Mouse (Mus musculus) frontal cortex, adult 2 months (tissue): ENCODE measurements around the gene Col7a1. TPM values are rescaled to one million over a fixed set of nuclear protein-coding genes. Genes with fewer than 3 reads are reported as not detected.

ENCODE experiments used
- DNase-seq, 2 experiments: peaks; one replicate each; pipeline ENCODE4 v3.0.0; 2022; ENCODE audit warnings: low spot score in 1 of 2; ENCODE audit errors: extremely low spot score in 1 of 2
- polyA plus RNA-seq: library from polyadenylated mRNA; depleted of rRNA; stranded (reverse); fragments of >200 nt; gene quantifications from 2 replicates; pipeline ENCODE4 v1.2.3, GENCODE M21; 2012; rRNA removed

Gene Col7a1
- polyA plus RNA-seq, 1 experiment, result 12.1 TPM

DNA sequence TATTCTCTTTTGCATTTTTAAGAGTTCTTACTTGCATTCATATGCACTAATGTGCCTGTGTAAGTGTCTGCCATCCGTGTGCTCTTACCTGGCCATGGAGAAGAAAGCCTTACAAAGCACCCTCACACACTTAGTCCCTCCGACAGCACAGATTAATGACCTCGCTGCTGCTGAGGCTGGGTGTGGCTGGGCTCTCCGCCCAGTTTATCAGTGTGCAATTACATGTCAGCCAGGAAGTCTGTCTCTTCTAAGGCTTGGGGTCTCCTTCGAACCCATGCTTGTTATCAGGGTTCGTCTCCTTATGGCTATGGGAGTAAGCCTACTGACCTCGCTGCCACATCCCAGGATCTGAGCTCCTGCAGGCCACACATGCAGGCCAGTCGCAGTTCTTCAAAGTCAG, 62.0 kb downstream of the Col7a1 start:
- no peak for DNase-seq

DNA sequence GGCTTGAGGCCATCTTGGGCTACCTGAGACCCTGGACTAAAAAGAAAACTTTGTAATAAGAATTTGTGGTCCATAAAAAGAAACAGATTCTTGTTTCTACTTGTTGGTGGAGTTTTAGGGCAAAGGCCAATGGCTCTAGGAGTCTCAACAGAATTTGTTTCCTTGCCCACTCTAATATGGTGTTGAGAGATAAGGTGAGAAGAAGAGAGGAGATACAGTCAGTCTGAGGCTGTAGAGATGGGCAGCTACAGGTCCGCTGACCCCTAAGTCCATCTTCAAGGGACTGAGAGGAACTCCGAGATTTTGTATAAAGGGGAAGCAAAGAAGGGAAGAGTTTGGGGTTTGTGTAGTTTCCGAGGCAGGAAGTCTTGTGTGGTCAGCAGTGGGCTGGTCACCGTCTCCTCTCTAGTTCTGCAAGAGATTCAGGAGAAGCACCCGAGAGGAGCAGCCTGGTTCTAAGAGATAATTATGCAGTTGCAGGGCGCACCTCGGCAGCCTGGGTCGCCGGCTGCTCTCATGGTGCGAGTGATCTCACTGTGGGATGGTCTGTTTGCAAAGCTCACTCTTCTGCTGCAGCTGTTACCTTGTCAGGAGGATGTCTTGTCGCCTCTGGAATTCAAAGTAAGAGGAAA, 63.7 kb downstream of the Col7a1 start:
- no peak for DNase-seq

DNA sequence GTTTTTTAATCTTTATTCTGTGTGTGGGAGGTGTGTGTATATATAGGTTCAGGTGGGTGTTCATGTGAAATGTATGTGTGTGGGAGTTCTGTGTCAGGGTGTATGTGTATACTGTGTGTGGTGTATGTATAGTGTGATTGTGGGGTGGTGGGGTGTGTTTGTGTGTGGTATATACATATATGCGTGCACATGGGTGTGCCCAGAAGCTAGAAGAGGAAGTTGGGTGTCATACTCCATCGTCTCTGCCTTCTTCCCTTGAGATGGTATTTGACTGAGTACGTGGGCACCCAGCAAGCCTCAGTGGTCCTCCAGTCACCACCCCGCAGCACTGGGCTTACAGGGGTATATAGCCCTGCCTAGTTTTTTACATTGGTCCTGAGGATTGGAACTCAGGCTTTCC, 68.0 kb downstream of the Col7a1 start:
- no peak for DNase-seq

DNA sequence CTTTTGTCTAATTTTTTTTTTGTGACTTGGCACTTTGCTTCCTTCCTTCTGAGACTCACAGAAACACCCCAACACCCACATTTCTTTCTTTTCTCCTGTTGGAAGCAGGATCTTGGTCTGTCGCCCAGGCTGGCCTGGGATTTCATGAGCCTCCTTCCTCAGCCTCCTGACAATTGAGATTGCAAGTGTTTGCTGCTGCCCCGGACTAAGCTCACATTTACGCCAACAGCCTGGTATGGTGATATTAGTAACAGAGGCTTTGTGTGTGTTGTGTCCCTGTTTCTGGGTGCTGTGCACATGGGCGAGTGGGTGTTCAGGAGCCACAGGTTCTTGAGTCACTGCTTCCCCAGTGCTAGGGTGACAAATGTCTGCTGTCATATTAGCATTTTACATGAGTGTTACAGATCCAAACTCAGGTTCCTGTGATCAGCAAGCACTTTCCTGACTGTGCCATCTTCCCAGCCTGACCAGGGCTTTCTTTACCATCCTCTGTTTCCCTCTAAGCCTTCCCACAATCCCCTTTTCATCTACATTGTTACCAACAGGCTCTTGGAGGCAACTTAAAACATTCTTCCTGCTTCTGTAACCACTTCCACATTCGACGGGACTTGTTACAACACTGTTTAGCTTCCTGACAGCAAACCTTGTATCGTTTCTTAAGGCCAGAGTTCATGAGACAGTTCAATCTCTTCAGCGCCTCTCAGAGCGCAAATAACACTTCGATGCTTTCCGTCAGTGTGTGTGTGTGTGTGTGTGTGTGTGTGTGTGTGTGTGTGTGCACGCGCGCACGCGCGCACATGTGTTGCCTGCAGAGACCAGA, 69.7 kb downstream of the Col7a1 start:
- DNase-seq, result peak; percentile 59 to 76

DNA sequence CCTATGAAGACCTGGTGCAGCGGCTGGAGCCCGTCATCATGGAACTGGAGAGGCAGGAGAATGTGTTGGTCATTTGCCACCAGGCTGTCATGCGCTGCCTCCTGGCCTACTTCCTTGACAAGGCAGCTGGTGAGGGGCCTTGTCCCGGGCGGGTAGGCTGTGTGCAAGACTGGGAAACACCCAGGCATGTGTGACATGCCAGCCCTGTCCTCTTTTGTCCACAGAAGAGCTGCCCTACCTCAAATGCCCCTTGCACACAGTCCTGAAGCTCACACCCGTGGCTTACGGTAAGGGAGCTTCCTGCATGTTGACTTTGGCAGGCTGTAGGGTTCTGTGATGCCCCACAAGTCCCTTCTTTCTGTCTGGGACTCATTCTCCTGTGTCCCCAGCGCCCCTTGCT, 74.1 kb downstream of the Col7a1 start:
- DNase-seq, result no peak

DNA sequence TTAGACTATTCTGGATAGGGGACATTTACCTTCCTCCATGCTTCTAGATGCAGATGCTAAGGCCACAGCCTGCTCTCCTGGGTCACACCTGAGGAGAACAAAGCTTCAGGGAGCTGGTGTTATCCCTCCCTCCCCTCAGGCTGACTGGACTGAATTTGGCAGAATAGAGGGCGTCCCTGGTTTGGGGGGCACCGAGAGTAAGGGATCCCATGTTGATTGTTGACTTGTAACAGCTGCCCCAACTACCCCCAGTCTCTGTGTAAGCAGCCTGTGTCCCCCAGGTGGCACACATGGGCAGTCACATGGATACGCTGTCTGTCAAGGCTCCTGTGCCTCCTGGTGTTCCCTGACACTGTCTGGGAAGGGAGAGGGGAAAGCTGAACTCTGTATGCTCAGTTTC, 75.0 kb downstream of the Col7a1 start:
- no peak for DNase-seq

DNA sequence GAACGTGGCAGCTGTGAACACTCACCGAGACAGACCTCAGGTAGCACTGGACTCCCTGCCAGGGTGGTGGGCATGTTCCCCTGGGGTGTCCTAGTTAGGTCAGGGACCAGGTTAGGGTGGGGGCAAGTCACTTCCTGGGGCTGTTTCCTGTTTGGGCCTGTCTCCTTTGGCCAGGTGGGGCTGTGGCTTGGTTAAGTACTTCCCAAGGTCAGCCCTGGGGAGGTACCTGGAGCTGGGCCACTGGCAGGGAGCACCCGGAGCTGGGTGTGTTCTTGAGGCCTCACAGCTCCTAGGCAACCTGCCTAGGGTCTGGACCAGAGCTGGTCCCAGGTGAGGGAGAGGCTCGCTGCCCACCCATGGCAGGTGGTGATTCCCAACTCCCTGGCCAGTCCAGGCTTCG, 75.5 kb downstream of the Col7a1 start:
- no peak for DNase-seq

DNA sequence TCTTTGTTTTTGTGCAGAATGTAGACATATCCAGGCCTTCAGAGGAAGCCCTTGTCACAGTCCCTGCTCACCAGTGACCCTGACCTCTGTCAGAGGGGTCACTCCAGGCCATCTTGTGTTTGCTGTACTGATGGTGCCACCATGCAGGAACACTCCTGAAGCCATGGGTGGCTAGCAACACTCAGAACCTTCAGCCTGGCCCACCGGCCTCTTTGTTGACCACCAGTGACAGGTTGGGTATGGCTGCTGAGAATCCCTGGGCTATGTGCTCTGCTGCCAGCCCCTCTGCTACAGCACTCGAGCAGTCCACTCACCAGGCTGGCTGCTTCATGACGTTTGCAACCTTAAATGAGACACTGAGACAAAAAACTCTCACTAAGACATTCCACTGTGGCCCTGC, 76.9 kb downstream of the Col7a1 start:
- no peak for DNase-seq

DNA sequence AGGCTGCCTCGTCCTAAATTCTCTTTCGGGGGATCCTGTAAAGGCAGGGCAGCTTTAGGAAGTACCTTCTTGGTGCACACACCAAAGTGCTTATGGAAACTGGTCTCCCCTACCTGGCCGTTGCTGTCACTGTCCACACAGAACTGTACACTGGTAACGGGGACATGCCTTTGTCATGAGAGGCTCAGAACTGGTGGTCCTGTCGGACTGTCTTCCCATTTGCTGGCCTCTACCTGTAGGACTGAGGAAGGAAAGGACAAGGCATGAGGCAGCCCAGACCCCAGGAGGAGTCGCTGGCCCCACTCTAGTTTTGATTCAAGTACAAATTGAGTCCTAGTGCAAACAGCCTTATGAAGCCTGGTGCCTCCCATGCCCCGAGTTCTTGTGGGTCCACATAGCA, 77.6 kb downstream of the Col7a1 start:
- DNase-seq, result no peak

DNA sequence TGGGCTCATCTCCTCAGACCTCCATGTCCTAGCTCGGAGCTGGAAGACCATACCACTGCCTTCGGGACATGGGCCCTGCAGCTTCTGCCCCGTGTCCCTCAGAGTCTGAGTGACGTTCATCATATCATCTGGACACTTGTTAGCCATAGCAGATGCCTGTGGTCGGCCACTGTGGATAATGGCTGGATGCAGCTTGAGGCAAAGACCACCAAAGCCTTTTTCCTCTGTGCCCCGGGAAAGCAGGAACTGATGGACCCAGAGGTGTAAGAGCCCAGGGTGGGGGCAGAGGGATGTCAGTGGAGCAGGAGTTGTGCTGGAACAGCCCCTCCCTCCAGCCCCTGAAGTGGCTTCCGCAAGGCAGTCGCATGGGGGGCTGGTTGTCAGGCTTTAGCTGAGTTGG, 78.3 kb downstream of the Col7a1 start:
- no peak for DNase-seq

DNA sequence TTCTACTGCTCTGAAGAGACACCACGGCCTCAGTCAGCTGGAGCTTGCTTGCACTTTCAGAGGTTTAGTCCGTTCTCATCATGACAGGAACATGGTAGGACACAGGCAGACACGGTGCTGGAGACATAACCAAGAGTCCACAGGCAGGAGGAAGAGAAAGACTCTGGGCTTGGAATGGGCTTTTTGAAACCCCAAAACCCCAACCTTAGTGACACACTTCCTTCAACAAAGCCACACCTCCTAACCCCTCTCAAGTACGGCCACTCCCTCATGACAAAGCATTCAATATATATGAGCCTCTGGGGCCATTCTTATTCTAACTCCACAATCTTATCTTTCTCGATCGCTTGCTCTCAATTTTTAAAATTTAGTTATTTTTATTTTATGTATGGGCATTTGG, 79.0 kb downstream of the Col7a1 start:
- DNase-seq, result no peak

Other genes with a start within 250 kb of the Col7a1 start
- 204 and 217 TPM in 2 replicates for gene Ip6k2, start 169.8 kb upstream of the Col7a1 start, polyA plus RNA-seq
- gene Nckipsd, start 145.2 kb upstream of the Col7a1 start, polyA plus RNA-seq, result 55.5 and 58.8 TPM in 2 replicates
- gene Celsr3, start 127.3 kb upstream of the Col7a1 start, polyA plus RNA-seq, result 67.4 and 74.7 TPM in 2 replicates
- gene Slc26a6, start 100.3 kb upstream of the Col7a1 start, polyA plus RNA-seq, result 19.5 and 20.7 TPM in 2 replicates
- gene Tmem89, start 39.0 kb upstream of the Col7a1 start, polyA plus RNA-seq, result 0.50 TPM in 2 replicates
- 467 and 477 TPM in 2 replicates for gene Uqcrc1, start 17.0 kb upstream of the Col7a1 start, polyA plus RNA-seq
- 0.38 and 0.92 TPM in 2 replicates for gene Ucn2, start 32.4 kb downstream of the Col7a1 start, polyA plus RNA-seq
- 17.9 and 18.1 TPM in 2 replicates for gene Pfkfb4, start 38.2 kb downstream of the Col7a1 start, polyA plus RNA-seq
- gene Shisa5, start 85.0 kb downstream of the Col7a1 start, polyA plus RNA-seq, result 101 and 107 TPM in 2 replicates
- gene Trex1, start 106.1 kb downstream of the Col7a1 start, polyA plus RNA-seq, result 36.9 and 43.5 TPM in 2 replicates
- 35.6 and 37.6 TPM in 2 replicates for gene Atrip, start 120.5 kb downstream of the Col7a1 start, polyA plus RNA-seq
- gene Ccdc51, start 128.9 kb downstream of the Col7a1 start, polyA plus RNA-seq, result 5.9 and 6.0 TPM in 2 replicates
- gene Tma7, start 129.0 kb downstream of the Col7a1 start, polyA plus RNA-seq, result 173 and 184 TPM in 2 replicates
- 27.6 and 32.6 TPM in 2 replicates for gene Plxnb1, start 141.8 kb downstream of the Col7a1 start, polyA plus RNA-seq
- gene Fbxw21, start 208.5 kb downstream of the Col7a1 start, polyA plus RNA-seq, result not detected in 2 replicates
- gene Fbxw13, start 242.4 kb downstream of the Col7a1 start, polyA plus RNA-seq, result not detected in 2 replicates